Comparison of ENCODE assay signal across 8 mouse cellular contexts in genomic region chr7:29155196-29155837, GRCm38 (mm10). TPM values are rescaled to one million over a fixed set of nuclear protein-coding genes. Genes with fewer than 3 reads are reported as not detected.
DNase-seq lines count a peak whose midpoint lies in the region; ATAC-seq and TF ChIP-seq lines count a peak whose summit lies in the region.

No protein-coding gene starts in this region.

- in situ Hi-C loops in Patski (cut with MboI; ENCODE audit: low pct_unique_long_range_greater_than_20kb), result no loop called here

- CTCF ChIA-PET in Patski (lab: Charles Lee), result interaction anchor here (0.6 to 1.6 kb wide), 7 partner anchors 8 to 147 kb away, joined by 3 to 6 read pairs (median 4); partner anchors contain the start of genes Ggn and Spred3

- no peak for DNase-seq in Patski (ENCODE audit: low read depth, low spot score)
- DNase-seq in cerebellum, postnatal 10 days, result peak; percentile 95 to 96
- peak; percentile 84 to 88 for DNase-seq in frontal cortex, postnatal 10 days (ENCODE audit: low spot score in 2 of 2)
- DNase-seq in layer of hippocampus, postnatal 14 days (ENCODE audit: low spot score in 2 of 2), result peak; percentile 82 to 90
- DNase-seq in lung, postnatal 10 days, result peak; percentile 94
- DNase-seq in retina, embryonic 14.5 days (ENCODE audit: low spot score), result peak; percentile 88
- peak; percentile 85 to 88 for DNase-seq in thymus, postnatal 36 days

- peaks cover 4% of the 10 kb centered on the region for H3K4me1 ChIP-seq in hindbrain, embryonic 12.5 days

- 0 out of 2 replicates have a peak, but pooled peaks cover 6% of the 10 kb centered on the region for H3K9me3 ChIP-seq in hindbrain, embryonic 12.5 days (replicated peaks)

- H3K4me2 ChIP-seq in hindbrain, embryonic 12.5 days (replicated peaks), result peak overlapping the region; percentile 93

- no peaks in the 10 kb centered on the region for H3K27me3 ChIP-seq in Patski
- H3K27me3 ChIP-seq in hindbrain, embryonic 12.5 days, result peaks cover 27% of the 10 kb centered on the region

- H3K9ac ChIP-seq in hindbrain, embryonic 12.5 days, result peak overlapping the region; percentile 82

- peak overlapping the region; percentile 81 for H3K4me3 ChIP-seq in hindbrain, embryonic 12.5 days

- no peaks in the 10 kb centered on the region; the same call in 1 of the 2 replicates for H3K36me3 ChIP-seq in hindbrain, embryonic 12.5 days

- TF ChIP-seq CTCF in Patski (IDR thresholded peaks at IDR 0.05), result no peak

- H3K27ac ChIP-seq in hindbrain, embryonic 12.5 days, result peak overlapping the region; percentile 91

- POLR2A ChIA-PET in Patski (lab: Charles Lee), result interaction anchor here (0.9 to 1.5 kb wide), 3 partner anchors 13 to 91 kb away, joined by 3 to 14 read pairs (median 3); no protein-coding TSS in a partner anchor

- ATAC-seq in Patski, result peak; percentile 87
- ATAC-seq in hindbrain, embryonic 12.5 days (ENCODE audit: low FRiP score), result peak; percentile 91

- WGBS in hindbrain, embryonic 12.5 days, result 8% methylated on average over 37 of the region's 37 CpGs

RNA-seq across cellular contexts. Expression of gene Fam98c, which starts 0.7 kb away (rescaled TPM):
- 18.8 TPM for polyA plus RNA-seq in Patski (2021)
- 20.0 and 21.7 TPM in 2 replicates for polyA plus RNA-seq in hindbrain, embryonic 12.5 days (2016; fragmentation: Nextera tagmentation; extraction: Ambion mirVana)
- 10 to 100 TPM; 29.4 to 32.7 TPM for total RNA-seq in layer of hippocampus, postnatal 14 days (2021)

RNA-seq across cellular contexts. Expression of gene Ggn, which starts 14.7 kb away (rescaled TPM):
- polyA plus RNA-seq in Patski (2021), result 3.1 TPM
- polyA plus RNA-seq in hindbrain, embryonic 12.5 days (2016; fragmentation: Nextera tagmentation; extraction: Ambion mirVana), result 0.46 and 0.56 TPM in 2 replicates
- 1 to 10 TPM; 1.2 to 1.3 TPM for total RNA-seq in layer of hippocampus, postnatal 14 days (2021)

RNA-seq across cellular contexts. Expression of gene Spred3, which starts 14.9 kb away (rescaled TPM):
- 42.6 TPM for polyA plus RNA-seq in Patski (2021)
- 5.9 and 6.4 TPM in 2 replicates for polyA plus RNA-seq in hindbrain, embryonic 12.5 days (2016; fragmentation: Nextera tagmentation; extraction: Ambion mirVana)
- 10 to 100 TPM; 42.3 to 52.3 TPM for total RNA-seq in layer of hippocampus, postnatal 14 days (2021)

RNA-seq across cellular contexts. Expression of gene Rasgrp4, which starts 20.7 kb away (rescaled TPM):
- polyA plus RNA-seq in Patski (2021), result 0.05 TPM
- polyA plus RNA-seq in hindbrain, embryonic 12.5 days (2016; fragmentation: Nextera tagmentation; extraction: Ambion mirVana), result 0.46 and 1.1 TPM in 2 replicates
- total RNA-seq in layer of hippocampus, postnatal 14 days (2021), result 1 to 10 TPM; 1.1 to 1.5 TPM

RNA-seq across cellular contexts. Expression of gene Psmd8, which starts 25.2 kb away (rescaled TPM):
- polyA plus RNA-seq in Patski (2021), result 241 TPM
- polyA plus RNA-seq in hindbrain, embryonic 12.5 days (2016; fragmentation: Nextera tagmentation; extraction: Ambion mirVana), result 285 and 288 TPM in 2 replicates
- total RNA-seq in layer of hippocampus, postnatal 14 days (2021), result 100 to 1,000 TPM; 153 to 169 TPM
